Mouse (Mus musculus) embryonic fibroblast, embryonic 13.5 days (primary cell): ENCODE data around the gene Arl3.

Source experiments
- CTCF ChIP-seq: IDR thresholded peaks from 2 replicates; pipeline ENCODE4 v1.5.1; 2011; ENCODE audit warnings: mild to moderate bottlenecking, control low read depth, low read length, moderate library complexity, borderline replicate concordance; ENCODE audit not compliant: insufficient read depth
- POLR2A ChIP-seq: IDR thresholded peaks from 2 replicates; pipeline ENCODE4 v1.6.1; 2011; ENCODE audit warnings: low read depth, mild to moderate bottlenecking, control low read depth, low read length, moderate library complexity

- TF ChIP-seq POLR2A (no peak), CTCF (no peak)
These were observed 29.4 kb upstream of the Arl3 start for GRCm38 (mm10) chr19:46602406-46602805.
